Mouse (Mus musculus): ENCODE results near the gene Chic2. TPM values are rescaled to one million over a fixed set of nuclear protein-coding genes. Genes with fewer than 3 reads are reported as not detected.

Chic2 gene
- 2.4 and 3.6 TPM in 2 replicates for polyA plus RNA-seq (2012; rRNA removed)

DNA sequence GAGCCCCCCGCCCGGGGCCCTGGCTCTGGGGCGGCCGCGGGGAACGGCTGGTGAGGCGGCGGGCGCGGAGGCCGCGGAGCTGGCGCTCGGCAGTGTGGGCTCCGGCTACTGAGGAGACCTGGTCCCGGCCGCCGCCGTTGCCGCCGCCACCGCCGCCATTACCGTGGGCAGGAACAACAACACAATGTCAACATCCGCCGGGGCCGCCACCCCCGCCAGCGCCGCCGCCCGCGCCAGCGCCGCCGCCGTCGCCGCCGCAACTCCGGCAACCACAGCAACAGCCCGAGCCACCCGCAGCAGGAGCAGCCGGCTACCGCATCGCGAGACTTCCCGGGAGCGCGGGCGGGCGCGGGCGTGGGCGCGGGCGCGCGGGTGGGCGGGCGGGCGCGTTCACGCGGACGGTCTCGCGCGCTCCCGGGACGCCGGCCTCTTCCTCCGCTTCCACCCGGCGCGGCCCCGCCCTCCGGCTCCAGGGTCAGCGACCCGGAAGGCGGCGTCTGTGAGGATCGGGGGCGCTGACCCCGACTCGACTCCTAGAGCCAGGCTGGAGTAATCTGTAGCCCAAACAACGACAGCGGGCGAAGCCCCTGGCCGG is at the start of gene Chic2:
Gene Chic2 (minus strand): TSS at position 465 of the 595 bp plus-strand sequence.

GRCm38 (mm10) chr5:75075383-75075941 is 30.9 kb upstream of the Chic2 start, which contains the start of gene Gsx2:
Gene Gsx2 (plus strand): TSS chr5:75075601.

Other genes starting within 250 kb of the Chic2 start
- 0.15 and 0.29 TPM in 2 replicates for gene Gsx2, start 30.8 kb upstream of the Chic2 start, polyA plus RNA-seq (2012; rRNA removed)
- 27.8 and 32.6 TPM in 2 replicates for gene Pdgfra, start 107.5 kb upstream of the Chic2 start, polyA plus RNA-seq (2012; rRNA removed)